Mouse (Mus musculus) hindlimb bud, embryonic 11.5 days (tissue): ENCODE data around the gene Cbr1.

Experiments used
- DNase-seq: peaks from one replicate; pipeline ENCODE4 v3.0.0-alpha.2; 2012; ENCODE audit warnings: low read depth, low spot score; ENCODE audit errors: extremely low spot score

Cbr1 gene

GRCm38 (mm10) chr16:93605553-93605952 is at the start of gene Cbr1:
Gene Cbr1 (plus strand): TSS chr16:93605853.
- DNase-seq = no peak

GRCm38 (mm10) chr16:93557646-93558045 is 48.0 kb upstream of the Cbr1 start:
- DNase-seq = no peak

- no peak for DNase-seq
Observed at GRCm38 (mm10) chr16:93558499-93558898, 47.2 kb upstream of the Cbr1 start.

GRCm38 (mm10) chr16:93572383-93572782 is 33.3 kb upstream of the Cbr1 start:
- DNase-seq = no peak

GRCm38 (mm10) chr16:93573434-93573833 is 32.2 kb upstream of the Cbr1 start:
- DNase-seq = no peak

- DNase-seq = no peak
Observed at GRCm38 (mm10) chr16:93574521-93575191, 31.0 kb upstream of the Cbr1 start.

- DNase-seq = no peak
Observed at GRCm38 (mm10) chr16:93575574-93575973, 30.1 kb upstream of the Cbr1 start.

- DNase-seq = peak; percentile 79
Observed at GRCm38 (mm10) chr16:93576412-93577082, 29.1 kb upstream of the Cbr1 start.

GRCm38 (mm10) chr16:93578346-93579005 is 27.2 kb upstream of the Cbr1 start:
- no peak for DNase-seq

- no peak for DNase-seq
Observed at GRCm38 (mm10) chr16:93581125-93581524, 24.5 kb upstream of the Cbr1 start.

- DNase-seq = no peak
Observed at GRCm38 (mm10) chr16:93584976-93585702, 20.5 kb upstream of the Cbr1 start.

GRCm38 (mm10) chr16:93585703-93586205 is 19.9 kb upstream of the Cbr1 start:
- no peak for DNase-seq

GRCm38 (mm10) chr16:93586382-93586781 is 19.3 kb upstream of the Cbr1 start:
- DNase-seq = no peak

GRCm38 (mm10) chr16:93588281-93588680 is 17.4 kb upstream of the Cbr1 start:
- no peak for DNase-seq

GRCm38 (mm10) chr16:93590915-93591314 is 14.7 kb upstream of the Cbr1 start:
- no peak for DNase-seq

- DNase-seq = no peak
Observed at GRCm38 (mm10) chr16:93591450-93592430, 13.9 kb upstream of the Cbr1 start.

GRCm38 (mm10) chr16:93592711-93593110 is 12.9 kb upstream of the Cbr1 start:
- no peak for DNase-seq

GRCm38 (mm10) chr16:93593406-93593805 is 12.2 kb upstream of the Cbr1 start:
- DNase-seq = no peak

GRCm38 (mm10) chr16:93594448-93594847 is 11.2 kb upstream of the Cbr1 start:
- DNase-seq = no peak

- no peak for DNase-seq
Observed at GRCm38 (mm10) chr16:93595766-93596165, 9.9 kb upstream of the Cbr1 start.
